8 mouse cellular contexts compared by ENCODE assay signal in the genomic region with DNA sequence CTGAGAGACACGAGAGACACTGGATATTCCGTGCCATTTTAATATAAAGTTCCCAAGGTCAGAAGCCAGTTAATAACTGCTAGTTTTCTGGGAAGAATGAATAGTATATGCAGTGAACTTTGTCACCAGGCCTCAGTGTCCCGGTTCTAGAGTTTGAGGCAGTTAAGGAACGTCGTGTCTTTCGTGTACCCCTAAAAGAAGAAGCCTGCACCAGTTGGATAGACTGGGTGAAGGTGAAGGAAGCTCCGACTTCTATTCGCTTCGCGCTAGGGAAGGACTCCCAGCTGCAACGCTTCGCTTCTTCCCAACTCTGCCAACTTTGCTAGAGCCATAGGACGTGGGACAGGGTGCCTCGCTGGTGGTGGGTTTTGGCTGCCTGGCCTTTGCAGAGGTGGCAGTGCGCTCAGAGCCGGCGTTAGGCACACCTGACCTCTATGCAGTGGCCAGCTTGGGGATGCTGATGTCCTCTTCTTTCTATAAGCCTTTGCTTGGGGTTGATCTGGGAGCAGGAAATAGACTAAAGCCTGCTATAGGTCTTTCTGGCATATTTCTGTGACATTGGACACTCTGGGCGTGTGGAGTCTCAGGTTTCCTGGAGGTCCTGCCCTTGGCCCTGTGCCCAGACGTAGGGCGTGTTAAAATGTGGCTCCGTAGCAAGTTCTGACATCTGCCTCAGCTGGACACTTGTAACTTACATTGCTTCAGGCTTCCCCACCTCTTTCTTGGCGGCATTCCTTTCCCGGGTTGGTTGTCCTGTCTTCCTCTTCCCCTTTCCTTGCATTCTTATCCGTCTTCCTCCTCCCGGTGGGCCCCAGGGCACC. TPM values are rescaled to one million over a fixed set of nuclear protein-coding genes. Genes with fewer than 3 reads are reported as not detected.
DNase-seq lines count a peak whose midpoint lies in the region; ATAC-seq lines count a peak whose summit lies in the region.

No protein-coding gene starts in this region.

- peaks cover 6 to 17% of the 10 kb centered on the region in 2 experiments for H3K4me1 ChIP-seq in heart, embryonic 14.5 days (ENCODE audit: control insufficient read depth in 2 of 2, insufficient read depth in 2 of 2, low read length in 2 of 2)

- 4% methylated on average over 25 of the region's 25 CpGs for WGBS in heart, embryonic 14.5 days

- peak overlapping the region; percentile 63 to 69 for H3K4me3 ChIP-seq in heart, embryonic 14.5 days (ENCODE audit: control insufficient read depth in 1 of 2, insufficient read depth in 1 of 2, low read depth in 1 of 2, low read length in 2 of 2)

- peak overlapping the region; percentile 81 for H3K9ac ChIP-seq in heart, embryonic 14.5 days (ENCODE audit: low read length)

- ATAC-seq in heart, embryonic 14.5 days (ENCODE audit: insufficient number of reproducible peaks, insufficient read depth, low FRiP score, low read depth) = no peak
- peak; percentile 10 for ATAC-seq in megakaryocyte progenitor cell, adult 5-6 weeks (replicated peaks; ENCODE audit: poor library complexity)

- H3K27me3 ChIP-seq in heart, embryonic 14.5 days (ENCODE audit: control insufficient read depth, insufficient read depth, low read length) = no peaks in the 10 kb centered on the region

- DNase-seq in 3134 (ENCODE audit: extremely low read depth, insufficient read length, low spot score) (peak; percentile 52), NIH3T3 (ENCODE audit: low read depth) (peak; percentile 82)
- peak; percentile 52 for DNase-seq in embryo, embryonic 9.5 days (ENCODE audit: extremely low spot score)
- peak; percentile 69 for DNase-seq in kidney, postnatal 14 days
- DNase-seq in spleen, postnatal 4 days (ENCODE audit: low spot score in 2 of 2) = peak; percentile 87 to 90
- DNase-seq in frontal cortex, postnatal 14 days (ENCODE audit: low spot score in 2 of 2) = no peak

- H3K36me3 ChIP-seq in heart, embryonic 14.5 days (ENCODE audit: control insufficient read depth, insufficient read depth, low read length) = no peaks in the 10 kb centered on the region

- no peaks in the 10 kb centered on the region for H3K9me3 ChIP-seq in heart, embryonic 14.5 days (ENCODE audit: control insufficient read depth, low read length)

- peak overlapping the region; percentile 5 to 10; a peak in 1 of 4 replicates for H3K27ac ChIP-seq in heart, embryonic 14.5 days (replicated peaks in 1 of 2; ENCODE audit: control insufficient read depth in 1 of 2, insufficient read depth in 1 of 2, low read depth in 2 of 2, low read length in 2 of 2)

- peak overlapping the region; percentile 89 for H3K4me2 ChIP-seq in heart, embryonic 14.5 days (ENCODE audit: low read length)

RNA-seq across cellular contexts. Expression of a gene that starts 1.7 kb away (rescaled TPM):
- polyA plus RNA-seq in heart, embryonic 14.5 days (2014; fragmentation: Nextera tagmentation; extraction: Ambion mirVana) = 10.9 and 12.0 TPM in 2 replicates
- 2.2 TPM in 2 replicates for total RNA-seq in megakaryocyte progenitor cell, adult 5-6 weeks (2015)
- total RNA-seq in megakaryocyte progenitor cell, adult 5-6 weeks (2017) = 1.5 and 2.0 TPM in 2 replicates

Comparison
In these comparisons a context has a peak if more than half of its experiments do, and no peak if none do; other contexts are left out.
1. DNase-seq: peak in 3134 (single experiment), NIH3T3 (single experiment), embryo, embryonic 9.5 days (single experiment), kidney, postnatal 14 days (single experiment) and spleen, postnatal 4 days (2 of 2); none in frontal cortex, postnatal 14 days (0 of 2).